Mouse (Mus musculus) bone marrow, adult 2 months (tissue): ENCODE data around the gene Gadd45b. TPM values are rescaled to one million over a fixed set of nuclear protein-coding genes. Genes with fewer than 3 reads are reported as not detected.

Source experiments
- H3K27ac ChIP-seq: fragments of 200-500 bp; 2 replicates; pipeline ENCODE4 v1.5.1; 2012; ENCODE audit warnings: low read depth, mild to moderate bottlenecking, control low read depth, inconsistent platforms, low read length; ENCODE audit not compliant: control insufficient read depth, poor library complexity, insufficient read depth
- H3K4me1 ChIP-seq: fragments of 200-500 bp; 2 replicates; pipeline ENCODE4 v1.6.1; 2011; ENCODE audit warnings: low read length; ENCODE audit not compliant: control insufficient read depth, insufficient read depth
- H3K4me3 ChIP-seq: fragments of 200-500 bp; replicated peaks from 2 replicates; pipeline ENCODE3; 2011; ENCODE audit warnings: mild to moderate bottlenecking, low read depth, low read length, control low read depth; ENCODE audit not compliant: control insufficient read depth
- CTCF ChIP-seq: fragments of 200-500 bp; IDR thresholded peaks from 2 replicates; pipeline ENCODE4 v1.5.1; 2011; ENCODE audit warnings: low read length, control low read depth; ENCODE audit not compliant: control insufficient read depth, insufficient read depth
- POLR2A ChIP-seq: fragments of 200-500 bp; IDR thresholded peaks from 2 replicates; pipeline ENCODE4 v1.6.1; 2011; ENCODE audit warnings: low read depth, mild to moderate bottlenecking, control low read depth, low read length, borderline replicate concordance; ENCODE audit not compliant: control insufficient read depth
- WGBS: fragments of 180-500 bp; shearing (Covaris S2); methylation state at CpG from one replicate; pipeline ENCODE4 v1.1.7; 2018; 5-methylcytosine and 5-hydroxymethylcytosine counted together
- polyA plus RNA-seq: library from polyadenylated mRNA; stranded (reverse); fragments of >200 nt; gene quantifications from 2 replicates; pipeline ENCODE4 v1.2.4, GENCODE M21; 2011; ENCODE audit warnings: low replicate concordance; ENCODE audit not compliant: missing spikeins, insufficient read depth, insufficient read length

Gadd45b gene
- polyA plus RNA-seq, 1 experiment, result 17.9 TPM

DNA sequence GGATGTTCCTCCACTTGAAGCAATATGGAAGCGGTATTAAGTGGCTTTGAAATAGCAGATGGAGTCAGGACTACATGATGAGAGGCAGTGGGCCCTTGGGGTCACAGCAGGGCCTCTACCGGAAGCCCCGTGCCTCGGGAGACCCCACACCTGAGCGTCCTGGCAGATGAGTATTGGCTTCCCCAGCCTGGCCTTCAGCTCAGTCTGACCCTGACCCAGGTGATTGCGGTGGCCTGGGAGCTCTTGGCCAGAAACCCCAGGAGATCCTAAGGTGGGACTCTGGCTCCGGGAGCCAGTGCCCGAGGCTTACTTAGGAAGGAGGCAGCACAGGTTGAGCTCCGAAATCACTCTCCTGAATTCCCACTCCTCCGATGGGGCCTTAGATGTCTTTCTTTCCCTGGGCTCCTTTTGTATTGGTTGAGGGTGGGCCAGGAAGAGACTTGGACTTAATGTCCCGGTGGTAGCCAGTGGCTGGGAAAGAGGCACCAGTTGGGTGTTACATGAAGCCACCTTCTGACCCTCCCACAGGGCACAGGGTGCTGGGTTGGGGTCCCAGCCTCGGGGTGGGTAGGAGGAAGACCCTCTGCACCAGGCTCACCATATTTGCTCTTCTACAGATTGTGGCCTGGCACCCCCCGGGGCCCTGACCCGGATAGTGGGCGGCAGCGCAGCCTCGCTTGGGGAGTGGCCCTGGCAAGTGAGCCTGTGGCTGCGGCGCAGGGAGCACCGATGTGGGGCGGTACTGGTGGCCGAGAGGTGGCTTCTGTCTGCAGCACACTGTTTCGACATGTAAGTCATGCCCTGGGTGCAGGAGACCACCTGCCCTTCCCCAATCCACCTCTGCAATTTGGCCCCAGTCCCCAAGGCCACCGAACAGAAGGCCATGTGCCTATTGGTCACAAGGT lies 33.0 kb upstream of the Gadd45b start:
- no peak overlapping the region for H3K4me3 ChIP-seq
- TF ChIP-seq POLR2A (no peak), CTCF (no peak)
- no peaks in the 10 kb centered on the region; the same call in none of the 2 replicates for H3K4me1 ChIP-seq
- WGBS, result 75% methylated on average over 24 of the region's 24 CpGs
- no peak overlapping the region for H3K27ac ChIP-seq

GRCm38 (mm10) chr10:80897861-80898510 lies 31.9 kb upstream of the Gadd45b start:
- TF ChIP-seq POLR2A (peak; percentile 28; the same call in 1 of the 2 replicates), CTCF (no peak)
- no peak overlapping the region for H3K27ac ChIP-seq
- H3K4me1 ChIP-seq, result no peaks in the 10 kb centered on the region; the same call in none of the 2 replicates
- no peak overlapping the region for H3K4me3 ChIP-seq
- 81% methylated on average over 41 of the region's 41 CpGs for WGBS

- Histone ChIP-seq H3K27ac (no peak overlapping the region), H3K4me3 (no peak overlapping the region), H3K4me1 (no peaks in the 10 kb centered on the region; the same call in none of the 2 replicates)
- no peak for TF ChIP-seq POLR2A
- no peak for TF ChIP-seq CTCF
- 86% methylated on average over 8 of the region's 8 CpGs for WGBS
These were observed 30.8 kb upstream of the Gadd45b start for GRCm38 (mm10) chr10:80899074-80899473.

GRCm38 (mm10) chr10:80899591-80900317 lies 30.1 kb upstream of the Gadd45b start:
- H3K27ac ChIP-seq, result no peak overlapping the region; the same call in 1 of the 2 replicates
- no peaks in the 10 kb centered on the region; the same call in none of the 2 replicates for H3K4me1 ChIP-seq
- TF ChIP-seq POLR2A (peak; percentile 46; the same call in 1 of the 2 replicates), CTCF (no peak)
- peak overlapping the region; percentile 81 for H3K4me3 ChIP-seq
- WGBS, result 19% methylated on average over 25 of the region's 25 CpGs

- no peak for TF ChIP-seq CTCF
- peak; percentile 81; the same call in 1 of the 2 replicates for TF ChIP-seq POLR2A
- Histone ChIP-seq H3K27ac (peak within 1 kb of the TSS; percentile 58), H3K4me3 (peak within 1 kb of the TSS; percentile 81), H3K4me1 (no peaks in the 10 kb centered on the region; the same call in none of the 2 replicates)
- WGBS, result under 1% methylated on average over 72 of the region's 72 CpGs
These were observed 29.3 kb upstream of the Gadd45b start, which contains the start of gene Timm13 for GRCm38 (mm10) chr10:80900318-80901247. Gene Timm13 (minus strand): TSS chr10:80900969.

- Histone ChIP-seq H3K4me3 (no peak overlapping the region), H3K4me1 (no peaks in the 10 kb centered on the region; the same call in none of the 2 replicates), H3K27ac (no peak overlapping the region; the same call in 1 of the 2 replicates)
- TF ChIP-seq POLR2A (0 out of 2 replicates have a peak, but pooled peaks have one; percentile 10), CTCF (no peak)
- 90% methylated on average over 19 of the region's 19 CpGs for WGBS
These were observed 28.2 kb upstream of the Gadd45b start for GRCm38 (mm10) chr10:80901409-80902272.
